Mouse (Mus musculus) urinary bladder, postnatal 14 days (tissue): ENCODE results near the gene Hoxd3.

Source experiments
- DNase-seq: peaks from one replicate; pipeline ENCODE4 v3.0.0; 2021; ENCODE audit warnings: low spot score

Hoxd3 gene

DNA sequence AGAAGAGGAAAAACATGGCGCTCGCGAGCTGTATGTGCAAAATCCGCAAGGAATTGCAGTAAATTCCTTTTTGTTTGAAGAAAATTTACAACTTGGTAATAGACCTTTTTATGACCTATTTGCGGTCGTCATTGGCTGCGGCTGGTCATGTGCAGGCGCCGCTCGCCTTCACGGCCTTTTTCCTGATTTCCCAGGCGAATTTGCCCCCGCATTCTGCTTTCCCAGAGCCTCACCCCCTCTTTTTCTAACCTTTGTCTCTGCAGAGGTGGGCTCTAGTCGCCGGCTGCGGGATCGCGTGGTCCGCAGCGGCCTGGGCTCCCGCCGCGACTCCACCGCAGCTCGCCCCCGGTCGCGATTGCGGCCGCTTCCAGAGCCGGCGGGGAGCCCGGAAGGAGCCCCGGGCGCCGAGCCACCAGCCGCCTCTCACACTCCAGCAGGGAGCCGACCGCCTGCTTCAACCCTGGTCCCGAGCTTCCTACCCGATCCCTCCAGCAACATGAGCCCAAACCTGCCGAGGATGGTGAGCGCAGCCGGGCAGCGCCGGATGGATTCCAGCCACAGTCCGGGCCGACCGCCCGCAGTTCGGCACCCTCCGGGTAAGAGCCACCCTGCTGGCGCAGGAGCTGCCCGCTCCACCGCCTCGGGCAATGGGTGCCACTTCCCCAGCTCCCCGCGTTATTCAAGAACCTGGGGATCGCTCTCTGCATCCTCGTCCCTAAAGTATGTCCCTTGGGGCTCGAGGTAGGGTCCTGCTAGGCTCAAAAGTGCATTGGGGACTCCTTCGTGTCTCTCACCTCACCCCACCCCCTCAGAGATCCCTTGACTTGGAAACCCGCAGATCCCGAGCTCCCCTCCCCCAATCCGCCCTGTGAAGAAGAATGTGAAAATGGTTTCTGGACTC, at the start of gene Hoxd3, which contains the start of gene Hoxd4:
Gene Hoxd3 (plus strand): TSS at position 207 of the 901 bp plus-strand sequence.
Gene Hoxd4 (plus strand): TSS at position 209 of the 901 bp plus-strand sequence.
- peak; percentile 63 for DNase-seq

DNA sequence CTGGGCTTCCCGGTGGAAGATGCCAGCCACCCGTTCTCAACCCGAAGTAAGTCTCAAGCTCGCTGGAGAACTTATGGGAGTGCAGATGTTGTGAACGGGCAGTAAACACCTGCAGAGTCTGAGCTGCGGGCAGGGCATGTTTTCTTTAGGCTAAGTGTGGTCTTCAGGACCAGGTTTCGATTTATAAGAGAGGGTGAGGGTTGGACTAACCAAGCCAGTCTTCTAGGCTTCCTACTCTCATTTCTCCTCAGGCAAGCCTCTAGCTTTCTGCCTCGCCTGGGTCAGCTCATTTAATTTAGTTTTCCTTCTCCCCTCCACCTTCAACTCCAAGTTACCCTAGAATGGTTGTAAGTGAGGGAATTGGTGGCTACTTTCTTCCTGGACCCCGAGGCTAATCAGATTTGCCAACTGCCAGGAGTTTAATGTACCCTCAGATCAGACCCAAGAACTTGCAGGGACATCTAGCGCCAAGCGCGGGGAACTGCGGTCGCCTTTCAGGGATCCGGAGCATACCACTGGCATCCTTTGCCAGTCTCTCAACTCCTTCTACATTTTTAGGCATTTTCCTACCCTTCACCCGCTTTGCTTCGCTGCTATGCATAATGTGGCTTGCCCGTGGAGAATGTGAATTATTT, 48.3 kb upstream of the Hoxd3 start:
- DNase-seq, result peak; percentile 65

DNA sequence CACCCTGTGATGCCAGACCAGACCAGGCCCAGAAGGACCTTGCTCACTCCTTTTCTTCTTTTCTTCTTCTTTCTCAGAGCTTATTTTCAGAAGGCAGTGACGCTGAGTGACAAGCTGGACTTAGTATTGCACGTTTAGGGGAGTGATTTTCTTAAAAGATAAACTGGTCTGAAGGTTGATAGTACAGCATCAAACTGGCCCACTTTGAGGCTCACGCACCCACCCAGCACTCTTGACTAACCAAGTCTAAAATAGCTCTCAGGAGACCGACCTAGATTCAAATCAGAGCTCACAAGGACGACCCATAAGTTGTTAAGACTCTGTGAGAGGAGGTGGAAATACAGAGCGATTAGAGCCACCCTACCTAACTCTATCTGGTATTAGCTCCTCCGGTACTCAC, 45.3 kb upstream of the Hoxd3 start:
- no peak for DNase-seq

DNA sequence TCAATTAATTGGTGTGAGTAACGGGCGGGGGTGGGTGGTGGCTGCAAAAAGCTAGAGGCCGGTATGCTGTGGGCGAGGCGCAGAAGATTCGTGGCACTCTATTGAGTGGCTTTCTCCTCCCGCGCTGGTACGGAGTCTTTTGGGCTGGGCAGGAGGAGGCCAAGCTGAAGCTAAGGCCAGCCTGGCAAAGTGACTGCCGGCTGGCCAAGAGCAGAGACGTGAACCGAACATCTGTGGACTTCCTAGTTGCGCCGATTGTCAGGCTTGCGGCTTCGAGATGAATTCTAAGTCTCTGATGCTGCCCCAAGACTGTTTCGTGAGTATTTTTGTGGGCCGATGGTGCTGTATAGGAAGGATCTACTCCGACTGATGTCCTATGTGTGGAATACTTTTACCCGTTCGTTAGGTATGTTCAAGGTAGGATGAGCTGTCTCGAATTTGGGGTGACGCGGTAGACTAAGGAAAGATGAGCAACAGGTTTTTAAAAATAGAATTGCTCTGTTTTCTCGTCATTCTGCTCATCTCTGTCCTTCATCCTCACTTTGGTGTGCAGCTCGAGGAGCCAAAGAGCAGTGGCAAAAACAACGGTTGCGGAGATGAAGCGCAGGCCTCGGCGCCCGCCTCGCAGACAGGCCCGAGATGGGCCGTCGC, 44.4 kb upstream of the Hoxd3 start:
- no peak for DNase-seq

DNA sequence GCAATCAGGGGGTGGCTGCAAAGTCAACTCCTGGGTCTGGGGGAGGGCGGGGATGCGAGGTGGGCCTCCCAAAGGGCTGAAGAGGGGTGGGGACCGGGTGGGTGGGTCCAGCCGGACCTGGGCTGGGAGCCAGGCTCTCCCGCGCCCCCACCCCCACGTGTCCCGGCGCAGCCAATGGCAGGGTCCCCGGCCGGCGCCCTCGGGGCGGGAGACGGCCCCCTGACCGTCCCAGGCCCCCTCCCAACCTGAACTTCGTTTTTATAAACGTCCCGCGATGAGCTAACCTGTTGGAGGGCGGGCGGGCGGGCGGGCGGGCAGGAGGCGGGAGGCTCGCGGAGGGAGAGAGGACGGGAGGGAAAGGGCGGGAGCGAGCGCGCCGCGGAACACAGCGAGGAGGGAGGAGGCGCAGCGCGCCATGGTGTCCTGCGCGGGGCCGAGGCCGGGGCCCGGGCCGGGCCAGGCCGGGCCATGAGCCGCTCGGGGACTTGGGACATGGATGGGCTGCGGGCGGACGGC, 43.8 kb upstream of the Hoxd3 start, which contains the start of gene Hoxd13:
Gene Hoxd13 (plus strand): TSS at position 469 of the 516 bp plus-strand sequence.
- DNase-seq, result peak; percentile 32

DNA sequence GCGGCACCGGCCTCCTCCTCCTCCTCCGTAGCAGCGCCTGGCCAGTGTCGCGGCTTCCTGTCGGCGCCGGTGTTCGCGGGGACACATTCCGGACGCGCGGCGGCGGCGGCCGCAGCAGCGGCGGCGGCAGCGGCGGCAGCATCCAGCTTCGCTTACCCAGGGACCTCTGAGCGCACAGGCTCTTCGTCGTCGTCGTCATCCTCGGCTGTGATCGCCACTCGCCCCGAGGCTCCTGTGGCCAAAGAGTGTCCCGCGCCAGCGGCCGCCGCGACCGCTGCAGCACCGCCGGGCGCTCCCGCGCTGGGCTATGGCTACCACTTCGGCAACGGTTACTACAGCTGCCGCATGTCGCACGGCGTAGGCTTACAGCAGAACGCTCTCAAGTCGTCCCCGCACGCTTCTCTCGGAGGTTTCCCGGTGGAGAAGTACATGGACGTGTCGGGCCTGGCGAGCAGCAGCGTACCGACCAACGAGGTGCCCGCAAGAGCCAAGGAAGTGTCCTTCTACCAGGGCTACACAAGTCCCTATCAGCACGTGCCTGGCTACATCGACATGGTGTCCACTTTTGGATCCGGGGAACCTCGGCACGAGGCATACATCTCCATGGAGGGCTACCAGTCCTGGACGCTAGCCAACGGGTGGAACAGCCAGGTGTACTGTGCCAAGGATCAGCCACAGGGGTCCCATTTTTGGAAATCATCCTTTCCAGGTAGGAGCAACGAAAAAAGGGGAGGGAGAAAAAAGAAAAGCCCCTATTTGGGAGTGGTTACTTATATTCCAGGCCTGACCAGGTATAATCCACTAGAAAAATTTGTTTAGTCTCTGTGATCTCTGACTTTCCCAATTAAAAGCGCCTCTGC, 43.1 kb upstream of the Hoxd3 start:
- no peak for DNase-seq

DNA sequence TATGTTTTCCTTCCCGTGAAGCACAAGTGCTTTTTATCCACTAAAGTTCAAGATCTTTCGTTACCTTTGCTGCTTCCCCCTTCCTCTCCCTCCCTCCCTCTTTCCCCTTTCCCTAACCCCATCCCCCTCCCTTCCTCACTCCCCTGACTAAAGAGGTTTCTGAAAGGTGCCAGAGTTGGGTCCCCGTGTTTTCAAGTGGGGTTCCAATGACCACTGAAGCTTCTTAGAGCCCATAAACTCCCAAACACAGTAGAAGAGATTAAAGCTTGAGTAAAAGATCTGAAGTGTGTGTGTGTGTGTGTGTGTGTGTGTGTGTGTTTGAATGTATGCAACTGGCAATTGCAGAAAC, 42.5 kb upstream of the Hoxd3 start:
- DNase-seq, result no peak

DNA sequence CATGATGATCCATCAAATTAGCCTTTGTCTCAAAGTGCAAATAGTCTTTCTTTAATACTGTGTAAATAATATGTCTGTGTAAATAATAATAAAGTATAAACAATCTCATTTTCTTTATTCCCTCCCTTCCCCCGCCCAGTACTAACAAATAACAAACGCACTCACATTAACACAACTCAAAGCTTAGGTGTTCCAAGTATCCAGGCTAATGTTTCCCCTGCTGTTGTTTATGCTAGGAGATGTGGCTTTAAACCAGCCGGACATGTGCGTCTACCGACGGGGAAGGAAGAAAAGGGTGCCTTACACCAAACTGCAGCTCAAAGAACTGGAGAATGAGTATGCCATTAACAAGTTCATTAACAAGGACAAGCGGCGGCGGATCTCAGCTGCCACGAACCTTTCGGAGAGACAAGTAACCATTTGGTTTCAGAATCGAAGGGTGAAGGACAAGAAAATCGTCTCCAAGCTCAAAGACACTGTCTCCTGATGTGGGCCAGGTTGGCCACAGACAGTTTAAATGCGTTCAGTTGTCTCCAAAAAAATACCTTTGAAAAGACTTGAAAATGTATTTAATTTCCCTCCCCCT, 42.0 kb upstream of the Hoxd3 start:
- DNase-seq, result no peak

DNA sequence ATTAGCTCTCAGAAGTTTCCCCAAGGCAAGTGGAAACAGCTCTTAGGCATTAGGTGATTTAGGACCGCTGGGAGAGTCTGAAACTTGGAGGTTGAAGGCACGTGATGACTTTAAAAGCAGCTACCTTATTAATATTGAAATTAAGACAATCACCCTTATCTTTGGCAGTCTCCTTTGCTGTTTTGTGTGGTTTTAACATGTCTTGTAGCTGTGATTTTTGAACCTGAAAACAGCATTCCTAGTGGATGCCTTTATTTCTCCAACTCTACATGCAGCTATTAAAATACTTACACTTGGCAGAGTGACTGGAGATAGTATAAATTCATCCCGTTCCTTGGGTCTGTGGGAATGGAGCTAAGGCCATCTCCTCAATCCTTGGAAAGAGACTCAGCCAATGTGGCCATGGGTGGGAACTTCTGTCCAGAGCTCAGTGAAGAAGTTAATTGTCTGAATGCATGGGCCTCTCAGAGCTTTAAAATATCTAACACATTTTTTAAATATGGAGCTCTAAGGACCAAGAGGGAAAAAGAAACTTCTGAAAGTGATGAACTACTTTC, 41.0 kb upstream of the Hoxd3 start:
- no peak for DNase-seq

DNA sequence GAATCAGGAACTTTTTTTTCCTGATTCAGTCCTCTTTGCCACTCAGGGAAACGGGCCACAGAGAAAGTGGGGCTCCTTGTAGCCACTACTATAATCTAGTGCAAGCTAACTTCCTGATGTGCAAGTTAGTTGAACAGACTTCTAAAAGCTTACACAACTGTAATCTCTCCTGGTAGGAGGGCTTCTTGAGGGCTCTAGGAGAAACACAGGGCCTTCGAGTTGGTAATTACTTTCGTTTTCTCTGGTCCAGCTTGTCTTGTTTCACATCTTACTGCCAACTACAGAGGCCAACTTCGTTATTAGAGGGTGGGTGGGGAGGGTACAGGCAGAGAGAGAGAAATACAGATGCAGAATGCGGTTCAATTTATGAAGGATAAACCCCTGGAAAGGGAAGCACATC, 39.9 kb upstream of the Hoxd3 start:
- DNase-seq, result no peak

DNA sequence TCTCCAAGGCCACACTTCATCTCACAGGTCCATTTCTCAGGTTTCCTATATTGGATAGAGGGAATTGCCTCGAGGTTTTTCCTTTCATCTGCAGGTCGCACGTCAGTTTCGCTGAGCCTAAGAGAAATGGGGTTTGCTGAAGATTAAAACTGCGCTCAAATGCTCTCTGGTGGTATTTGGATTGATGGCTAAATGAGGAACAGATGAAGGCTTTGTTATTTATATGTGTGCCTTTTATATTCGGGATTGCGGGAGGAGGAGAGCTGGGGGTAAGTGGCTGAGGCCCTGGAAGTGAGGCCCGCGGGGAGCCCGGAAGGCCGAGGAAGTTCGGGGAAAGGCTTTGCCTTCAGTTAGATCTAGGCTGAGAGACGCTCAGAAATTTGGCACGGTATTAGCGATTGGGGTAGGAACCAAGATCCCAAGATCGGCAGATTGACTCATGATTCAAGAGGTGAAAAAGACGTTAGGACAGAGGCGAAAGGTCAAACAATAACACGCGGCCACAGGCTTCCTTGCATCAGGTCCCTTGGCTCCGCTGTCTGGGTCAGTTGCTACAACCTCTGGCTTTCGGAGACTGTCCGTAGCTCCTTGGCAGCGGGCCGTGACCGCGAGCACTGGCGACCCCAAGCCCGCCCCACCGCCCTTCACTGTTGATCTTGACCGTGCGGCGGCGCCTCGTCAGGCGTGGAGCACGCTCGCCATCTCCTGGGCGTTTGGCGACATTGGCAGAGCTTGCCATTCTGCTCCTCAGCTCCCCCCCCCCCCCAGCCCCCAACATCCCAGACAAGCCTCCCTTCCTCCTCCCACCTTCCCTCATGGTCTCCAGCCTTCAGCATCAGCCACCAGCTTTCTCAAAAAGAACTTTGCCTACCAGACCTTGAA, 39.0 kb upstream of the Hoxd3 start:
- peak; percentile 69 for DNase-seq

DNA sequence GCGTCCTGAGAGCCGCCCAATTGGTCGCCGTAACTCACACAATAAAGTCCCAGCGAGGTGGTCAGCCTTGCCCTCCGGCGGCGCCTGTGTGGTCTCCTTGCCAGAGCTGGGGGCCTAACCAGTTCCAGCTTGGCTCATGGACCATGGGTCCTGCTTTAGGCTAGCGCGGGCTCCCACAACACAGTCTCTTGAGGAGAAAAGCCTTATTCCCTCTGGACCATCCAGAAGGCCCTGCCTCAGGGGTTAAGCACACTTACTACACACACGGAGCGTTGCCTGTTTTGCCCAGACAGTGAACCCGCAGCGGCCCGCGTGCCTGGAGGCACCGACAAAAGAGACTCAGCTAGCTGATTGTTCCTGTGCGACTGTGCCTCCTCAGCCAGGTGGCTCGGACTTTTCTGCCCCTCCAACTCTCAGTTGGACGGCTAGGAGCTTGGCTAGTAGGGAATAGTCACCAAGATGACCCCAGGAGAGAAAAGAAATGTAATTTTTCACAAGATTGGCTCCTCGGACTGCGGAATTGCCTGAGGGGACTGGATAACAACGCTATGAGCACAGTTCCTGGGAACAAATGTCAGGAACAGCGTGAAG, 37.8 kb upstream of the Hoxd3 start:
- no peak for DNase-seq

DNA sequence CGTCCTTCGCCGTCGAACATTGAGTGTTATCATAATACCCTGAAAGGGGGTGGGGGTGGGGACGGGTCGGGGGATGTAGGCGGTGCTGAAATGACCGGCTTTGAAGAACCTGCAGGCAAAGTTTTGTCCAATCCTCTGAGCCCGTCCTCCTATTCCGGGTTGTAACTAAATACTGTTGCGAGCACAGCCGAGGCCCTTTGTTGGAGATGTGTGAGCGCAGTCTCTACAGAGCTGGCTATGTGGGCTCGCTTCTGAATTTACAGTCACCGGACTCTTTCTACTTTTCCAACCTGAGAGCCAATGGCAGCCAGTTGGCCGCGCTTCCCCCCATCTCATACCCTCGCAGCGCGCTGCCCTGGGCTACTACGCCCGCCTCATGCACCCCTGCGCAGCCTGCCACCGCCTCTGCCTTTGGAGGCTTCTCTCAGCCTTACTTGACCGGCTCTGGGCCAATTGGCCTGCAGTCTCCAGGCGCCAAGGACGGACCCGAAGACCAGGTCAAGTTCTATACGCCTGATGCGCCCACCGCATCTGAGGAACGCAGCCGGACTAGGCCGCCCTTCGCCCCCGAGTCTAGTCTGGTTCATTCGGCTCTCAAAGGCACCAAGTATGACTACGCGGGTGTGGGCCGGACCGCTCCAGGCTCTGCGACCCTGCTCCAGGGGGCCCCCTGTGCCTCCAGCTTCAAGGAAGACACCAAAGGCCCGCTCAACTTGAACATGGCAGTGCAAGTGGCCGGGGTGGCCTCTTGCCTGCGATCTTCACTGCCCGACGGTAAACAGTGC, 36.7 kb upstream of the Hoxd3 start, which contains the start of gene Hoxd12:
Gene Hoxd12 (plus strand): TSS at position 133 of the 785 bp plus-strand sequence.
- no peak for DNase-seq

DNA sequence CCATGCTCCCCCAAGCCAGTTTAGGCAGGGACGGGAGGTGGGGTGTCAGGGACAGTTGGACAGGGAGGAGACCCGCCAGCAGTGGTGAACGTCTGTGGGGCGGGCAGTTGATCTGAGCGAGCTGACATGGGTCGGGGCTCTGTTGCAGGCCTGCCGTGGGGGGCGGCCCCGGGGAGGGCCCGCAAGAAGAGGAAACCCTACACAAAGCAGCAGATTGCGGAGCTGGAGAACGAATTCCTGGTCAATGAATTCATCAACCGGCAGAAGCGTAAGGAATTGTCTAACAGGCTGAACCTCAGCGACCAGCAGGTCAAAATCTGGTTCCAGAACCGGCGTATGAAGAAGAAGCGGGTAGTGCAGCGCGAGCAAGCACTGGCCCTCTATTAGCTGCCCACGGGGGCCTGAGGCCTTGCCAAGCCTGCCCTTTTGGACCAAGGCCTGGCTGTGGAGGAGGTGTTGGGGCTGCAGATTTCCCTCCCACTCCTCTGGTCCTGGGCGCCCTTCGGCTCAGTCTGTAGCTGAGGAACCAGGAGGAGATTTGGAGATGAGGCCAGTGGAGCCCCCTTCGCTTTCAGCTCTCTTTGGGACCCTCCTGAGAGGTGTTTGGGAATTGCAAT, 36.0 kb upstream of the Hoxd3 start:
- no peak for DNase-seq

DNA sequence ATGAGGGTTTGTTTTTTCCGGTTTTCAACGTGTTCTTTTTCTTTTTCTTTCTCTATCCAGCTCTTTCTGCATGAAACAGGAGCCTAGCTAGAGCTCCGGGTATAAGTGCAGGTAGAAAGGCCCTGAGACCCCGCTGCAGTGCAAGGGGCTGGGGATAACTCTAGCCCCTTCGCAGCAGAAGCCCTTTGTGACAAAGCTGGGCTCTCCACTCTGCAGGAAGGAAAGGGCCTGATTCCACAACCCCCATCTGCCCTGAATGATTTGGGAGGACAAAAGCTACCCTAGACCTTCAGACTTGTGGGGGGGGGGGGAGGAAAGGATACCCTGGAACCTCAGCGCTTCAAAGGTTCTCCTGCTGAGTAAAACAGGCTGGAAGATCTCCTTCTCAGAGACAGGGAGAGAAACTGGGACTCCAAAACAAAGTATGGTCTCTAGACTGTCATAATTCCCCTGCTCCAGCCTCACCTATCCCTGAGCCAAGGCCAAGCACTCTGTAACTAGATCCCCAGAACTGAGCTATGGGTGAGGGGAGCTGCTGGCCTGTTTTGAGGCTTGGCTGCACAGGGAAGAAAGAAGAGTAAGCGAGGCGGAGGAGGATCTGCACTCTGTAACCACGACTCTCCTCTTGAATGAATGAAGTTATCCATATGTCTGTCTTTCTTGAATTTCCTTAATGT, 35.2 kb upstream of the Hoxd3 start:
- no peak for DNase-seq

DNA sequence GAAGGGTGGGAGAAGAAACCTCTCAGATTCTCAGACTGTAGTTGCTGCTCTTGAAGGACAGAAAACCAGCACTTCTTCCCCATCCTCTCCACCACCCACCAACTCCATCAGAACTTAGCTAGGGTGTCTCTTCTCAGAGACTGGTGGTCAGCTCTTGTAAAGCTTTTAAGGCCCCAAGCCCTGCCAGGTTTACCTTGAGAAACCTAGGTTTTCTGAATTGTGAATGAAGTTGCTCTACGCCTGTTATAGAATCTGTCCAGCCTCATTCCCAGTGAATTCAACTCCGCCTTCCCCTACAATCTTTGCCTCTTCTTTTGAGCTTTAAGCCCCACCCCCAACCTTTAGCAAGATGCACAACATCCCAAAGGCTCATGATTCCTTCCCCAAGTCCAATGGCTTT, 34.6 kb upstream of the Hoxd3 start:
- no peak for DNase-seq

DNA sequence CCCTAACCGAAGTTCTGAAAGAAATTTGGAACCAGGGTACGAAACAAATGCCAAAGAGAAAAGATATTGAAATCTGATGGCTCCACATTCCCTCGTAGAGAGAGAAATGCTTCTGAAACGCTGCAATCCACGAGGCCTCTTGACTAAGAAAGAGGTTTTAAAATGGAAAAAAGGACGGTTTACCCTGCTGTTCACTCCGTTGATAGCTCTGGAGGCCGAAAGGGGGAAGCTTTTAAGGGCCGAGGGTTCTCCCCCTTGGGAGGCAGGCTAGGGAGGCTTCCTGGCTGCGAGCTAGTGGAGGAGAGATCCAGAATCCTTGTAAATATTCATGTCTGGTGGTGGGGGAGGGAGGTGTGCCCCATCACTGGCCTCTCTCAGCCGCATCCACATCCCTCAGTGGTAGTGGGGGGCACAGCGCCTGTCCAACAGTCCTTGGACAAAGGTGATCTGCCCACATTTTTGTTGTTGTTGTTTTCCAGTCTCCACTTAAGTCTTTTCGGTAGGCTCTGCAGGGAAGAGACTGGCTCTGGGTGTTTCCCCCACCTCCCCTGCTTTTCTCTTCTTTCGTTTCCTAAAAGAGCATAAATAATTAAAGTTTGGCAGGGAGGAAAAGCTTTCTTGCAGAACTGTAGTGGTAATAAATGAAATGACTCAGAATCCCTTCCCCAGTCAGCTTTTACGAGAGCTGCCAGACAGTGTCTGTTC, 32.7 kb upstream of the Hoxd3 start, which contains the start of gene Hoxd11:
Gene Hoxd11 (plus strand): TSS at position 667 of the 705 bp plus-strand sequence.
- DNase-seq, result peak; percentile 18
